Mouse (Mus musculus) adrenal gland, postnatal 10 days (tissue): Measurements from ENCODE around the gene Uba52. TPM values are rescaled to one million over a fixed set of nuclear protein-coding genes. Genes with fewer than 3 reads are reported as not detected.

ENCODE experiments used
- DNase-seq: peaks from one replicate; pipeline ENCODE4 v3.0.0; 2021; ENCODE audit warnings: mixed read lengths
- total RNA-seq, 2 experiments: library from RNA; stranded (reverse); gene quantifications; 2 replicates each; pipeline ENCODE4 v1.2.3; 2021

The Uba52 gene
- total RNA-seq, 2 experiments from 2014 or later = 1,751 to 1,916 TPM

- peak; percentile 90 for DNase-seq
Observed at GRCm38 (mm10) chr8:70504851-70505250, 5.8 kb downstream of the Uba52 start.

GRCm38 (mm10) chr8:70504291-70504716 lies 6.3 kb downstream of the Uba52 start:
- peak; percentile 81 for DNase-seq

GRCm38 (mm10) chr8:70503062-70503750 lies 7.4 kb downstream of the Uba52 start:
- peak; percentile 83 for DNase-seq

- no peak for DNase-seq
Observed at GRCm38 (mm10) chr8:70502540-70502939, 8.1 kb downstream of the Uba52 start.

GRCm38 (mm10) chr8:70501820-70502529 lies 8.6 kb downstream of the Uba52 start:
- DNase-seq = no peak

GRCm38 (mm10) chr8:70500386-70501301 lies 10.0 kb downstream of the Uba52 start:
- DNase-seq = no peak

GRCm38 (mm10) chr8:70495771-70496062 lies 14.9 kb downstream of the Uba52 start:
- peak; percentile 47 for DNase-seq

- DNase-seq = no peak
Observed at GRCm38 (mm10) chr8:70495001-70495770, 15.4 kb downstream of the Uba52 start.

GRCm38 (mm10) chr8:70494416-70494945 lies 16.1 kb downstream of the Uba52 start:
- DNase-seq = no peak

GRCm38 (mm10) chr8:70493692-70494415 lies 16.7 kb downstream of the Uba52 start:
- DNase-seq = no peak

GRCm38 (mm10) chr8:70492664-70493640 lies 17.6 kb downstream of the Uba52 start, which contains the start of gene Crlf1:
Gene Crlf1, plus strand, starts transcription at chr8:70493158.
- no peak for DNase-seq

GRCm38 (mm10) chr8:70490880-70491495 lies 19.6 kb downstream of the Uba52 start:
- no peak for DNase-seq

- DNase-seq = no peak
Observed at GRCm38 (mm10) chr8:70490061-70490879, 20.3 kb downstream of the Uba52 start.

GRCm38 (mm10) chr8:70489576-70489975 lies 21.0 kb downstream of the Uba52 start:
- DNase-seq = no peak

GRCm38 (mm10) chr8:70488931-70489470 lies 21.6 kb downstream of the Uba52 start:
- DNase-seq = no peak

- peak; percentile 43 for DNase-seq
Observed at GRCm38 (mm10) chr8:70487993-70488796, 22.4 kb downstream of the Uba52 start.

- no peak for DNase-seq
Observed at GRCm38 (mm10) chr8:70486941-70487520, 23.6 kb downstream of the Uba52 start, which contains the start of gene Tmem59l. Gene Tmem59l, minus strand, starts transcription at chr8:70487358.
